Mouse (Mus musculus) ES-E14 (cell line): ENCODE results near the gene Reep3. TPM values are rescaled to one million over a fixed set of nuclear protein-coding genes. Genes with fewer than 3 reads are reported as not detected.

Source experiments
- DNase-seq: peaks from one replicate; pipeline ENCODE4 v3.0.0-alpha.2; 2013; ENCODE audit warnings: low read depth, low spot score
- H3K27ac ChIP-seq: 2 replicates; pipeline ENCODE4 v1.5.1; 2012; ENCODE audit warnings: low read depth, mild to moderate bottlenecking, low read length, moderate library complexity, mixed read lengths; ENCODE audit not compliant: poor library complexity, insufficient read depth, severe bottlenecking
- H3K36me3 ChIP-seq: 2 replicates; pipeline ENCODE4 v1.6.1; 2012; ENCODE audit warnings: mild to moderate bottlenecking, low read length, moderate library complexity, mixed read lengths; ENCODE audit not compliant: control insufficient read depth, poor library complexity, insufficient read depth, severe bottlenecking
- H3K4me1 ChIP-seq, 2 experiments: fragments of 150-350 bp in 1 of 2; sonication (generic) in 1 of 2; 2 replicates each; pipeline ENCODE4 v1.6.1; 2012; ENCODE audit warnings: low read length in 2 of 2, mild to moderate bottlenecking in 1 of 2, mixed read lengths in 1 of 2; ENCODE audit not compliant: control insufficient read depth in 2 of 2, insufficient read depth in 2 of 2, poor library complexity in 1 of 2
- H3K4me3 ChIP-seq, 2 experiments: fragments of 150-350 bp in 1 of 2; sonication (generic) in 1 of 2; 2 replicates each; pipeline ENCODE4 v1.5.1; 2012; ENCODE audit warnings: low read length in 2 of 2, low read depth in 1 of 2, mild to moderate bottlenecking in 1 of 2, mixed read lengths in 1 of 2; ENCODE audit not compliant: insufficient read depth in 1 of 2, poor library complexity in 1 of 2, severe bottlenecking in 1 of 2
- H3K9ac ChIP-seq: 2 replicates; pipeline ENCODE4 v1.6.1; 2012; ENCODE audit warnings: low read depth, mild to moderate bottlenecking, low read length, mixed read lengths; ENCODE audit not compliant: poor library complexity, insufficient read depth, severe bottlenecking
- H3K9me3 ChIP-seq: fragments of 150-350 bp; sonication (generic); 2 replicates; pipeline ENCODE4 v1.6.1; 2012; ENCODE audit warnings: low read depth, mild to moderate bottlenecking, low read length; ENCODE audit not compliant: control insufficient read depth, insufficient read depth
- CHD2 ChIP-seq: IDR thresholded peaks from 2 replicates; pipeline ENCODE4 v1.6.1; 2014; ENCODE audit warnings: mild to moderate bottlenecking, low read depth, low read length, inconsistent platforms
- HCFC1 ChIP-seq: IDR thresholded peaks from 2 replicates; pipeline ENCODE4 v1.6.1; 2012; ENCODE audit warnings: low read length, inconsistent platforms, borderline replicate concordance; ENCODE audit not compliant: insufficient read depth
- MAFK ChIP-seq: IDR thresholded peaks from 2 replicates; pipeline ENCODE4 v1.6.1; 2014; ENCODE audit warnings: mild to moderate bottlenecking, low read depth, low read length, inconsistent platforms; ENCODE audit not compliant: insufficient read depth
- ZC3H11A ChIP-seq: IDR thresholded peaks from 2 replicates; pipeline ENCODE4 v1.6.1; 2012; ENCODE audit warnings: low read depth, mild to moderate bottlenecking, inconsistent platforms, low read length, borderline replicate concordance
- ZNF384 ChIP-seq: IDR thresholded peaks from 2 replicates; pipeline ENCODE4 v1.6.1; 2012; ENCODE audit warnings: low read depth, low read length, inconsistent platforms
- in situ Hi-C, 2 experiments: fragments of 600-800 bp; cut with MboI; formaldehyde crosslinking; loops; one replicate each; pipeline ENCODE4 v1.15.1; 2025; ENCODE audit warnings: low sequenced_read_pairs in 2 of 2, inconsistent platforms in 1 of 2; ENCODE audit not compliant: unreplicated experiment in 2 of 2
- total RNA-seq: library from RNA; depleted of rRNA; stranded (reverse); fragments of 300-350 nt; gene quantifications from 2 replicates; pipeline ENCODE4 v1.2.3, GENCODE M21; 2012

The Reep3 gene
- total RNA-seq, 1 experiment, result 18.2 TPM

DNA sequence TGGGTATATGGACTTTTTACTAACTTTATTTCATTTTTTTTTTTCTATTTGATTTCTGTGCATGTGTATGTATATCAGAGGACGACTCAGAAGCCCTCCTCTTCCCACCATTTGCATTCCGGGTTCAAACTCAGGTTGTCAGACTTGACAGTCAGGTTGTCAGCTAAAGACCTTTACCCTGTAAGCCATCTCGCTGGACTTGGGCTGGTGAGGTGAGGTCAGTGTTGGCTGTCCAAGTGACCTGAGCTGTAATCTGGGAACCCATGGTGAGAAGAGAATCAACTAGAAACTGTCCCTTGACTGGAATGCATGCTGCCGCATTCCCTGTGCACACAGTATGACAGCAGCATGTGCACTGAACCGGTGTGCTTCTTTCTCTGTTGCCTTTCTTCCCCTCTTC lies 12.9 kb upstream of the Reep3 start:
- Histone ChIP-seq H3K36me3 (peaks cover 24% of the 10 kb centered on the region; the same call in 1 of the 2 replicates), H3K4me1 (peaks cover 18 to 52% of the 10 kb centered on the region in 2 experiments), H3K4me3 (no peak overlapping the region), H3K9ac (no peak overlapping the region), H3K27ac (no peak overlapping the region), H3K9me3 (no peaks in the 10 kb centered on the region)
- in situ Hi-C loops, result no loop called here
- TF ChIP-seq ZNF384, result no peak
- DNase-seq, result no peak

DNA sequence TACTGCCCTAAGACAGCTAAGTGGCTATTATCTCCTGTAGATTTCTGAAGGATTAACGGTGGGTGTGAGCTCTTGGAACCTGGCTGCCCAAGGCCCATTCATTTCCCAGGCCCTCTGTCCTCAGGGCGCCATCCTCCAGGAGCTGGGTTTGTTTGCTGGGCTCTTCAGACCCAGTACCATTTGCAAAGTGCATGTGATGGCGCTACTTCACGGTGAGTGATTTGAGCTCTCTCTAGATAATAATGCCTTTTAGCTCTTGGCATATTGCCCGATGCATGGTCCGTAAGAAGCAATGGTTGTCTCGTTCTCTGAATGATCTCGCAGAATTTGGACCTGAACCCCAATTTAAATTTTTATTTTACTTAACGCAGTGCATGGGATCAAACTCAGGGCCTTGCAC lies 11.4 kb upstream of the Reep3 start:
- no peak overlapping the region for H3K27ac ChIP-seq
- H3K36me3 ChIP-seq, result peaks cover 28% of the 10 kb centered on the region; the same call in 1 of the 2 replicates
- H3K9me3 ChIP-seq, result no peaks in the 10 kb centered on the region
- no peak overlapping the region for H3K4me3 ChIP-seq
- TF ChIP-seq ZC3H11A (no peak), CHD2 (no peak)
- no peak overlapping the region for H3K9ac ChIP-seq
- in situ Hi-C loops, result no loop called here
- DNase-seq, result no peak
- H3K4me1 ChIP-seq, result peaks cover 17 to 60% of the 10 kb centered on the region in 2 experiments

GRCm38 (mm10) chr10:67107017-67107761 lies 10.4 kb upstream of the Reep3 start:
- peaks cover 17 to 67% of the 10 kb centered on the region in 2 experiments for H3K4me1 ChIP-seq
- H3K36me3 ChIP-seq, result peaks cover 30% of the 10 kb centered on the region; the same call in 1 of the 2 replicates
- H3K9me3 ChIP-seq, result no peaks in the 10 kb centered on the region
- DNase-seq, result no peak
- H3K4me3 ChIP-seq, result peak overlapping the region in 1 of 2 experiments; percentile 24; a peak in 2 of 4 replicates
- TF ChIP-seq CHD2, result peak; percentile 56; the same call in 1 of the 2 replicates
- no peak for TF ChIP-seq ZNF384
- peak overlapping the region; percentile 59 for H3K9ac ChIP-seq
- in situ Hi-C loops, result no loop called here
- peak overlapping the region; percentile 82 for H3K27ac ChIP-seq

DNA sequence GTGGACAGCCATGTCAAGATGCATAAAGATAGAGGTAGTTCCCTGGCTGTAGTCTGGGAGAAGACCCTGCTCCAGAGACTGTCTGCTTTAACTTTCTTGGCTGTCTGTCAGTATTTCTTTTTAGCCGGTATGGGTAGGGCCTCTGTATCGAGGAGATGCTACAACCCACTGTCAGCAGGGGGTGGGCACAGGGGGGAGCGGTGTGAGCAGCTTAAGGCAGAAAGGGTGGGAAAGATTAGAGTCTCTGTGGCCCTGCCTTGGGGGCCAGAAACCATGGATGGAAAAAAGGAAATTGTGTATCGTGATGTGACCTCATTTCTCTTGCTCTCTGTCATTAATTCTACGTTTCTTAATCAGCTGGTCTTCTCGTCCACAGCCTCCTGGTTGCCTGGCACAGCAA lies 9.7 kb upstream of the Reep3 start:
- H3K36me3 ChIP-seq, result peaks cover 29% of the 10 kb centered on the region; the same call in 1 of the 2 replicates
- in situ Hi-C loops, result no loop called here
- TF ChIP-seq CHD2 (no peak), ZNF384 (no peak), ZC3H11A (no peak)
- peak overlapping the region; percentile 82 for H3K27ac ChIP-seq
- no peaks in the 10 kb centered on the region for H3K9me3 ChIP-seq
- H3K9ac ChIP-seq, result peak overlapping the region; percentile 59
- H3K4me1 ChIP-seq, result peaks cover 21 to 63% of the 10 kb centered on the region in 2 experiments
- H3K4me3 ChIP-seq, result peak overlapping the region in 1 of 2 experiments; percentile 22; a peak in 1 of 4 replicates
- DNase-seq, result no peak

DNA sequence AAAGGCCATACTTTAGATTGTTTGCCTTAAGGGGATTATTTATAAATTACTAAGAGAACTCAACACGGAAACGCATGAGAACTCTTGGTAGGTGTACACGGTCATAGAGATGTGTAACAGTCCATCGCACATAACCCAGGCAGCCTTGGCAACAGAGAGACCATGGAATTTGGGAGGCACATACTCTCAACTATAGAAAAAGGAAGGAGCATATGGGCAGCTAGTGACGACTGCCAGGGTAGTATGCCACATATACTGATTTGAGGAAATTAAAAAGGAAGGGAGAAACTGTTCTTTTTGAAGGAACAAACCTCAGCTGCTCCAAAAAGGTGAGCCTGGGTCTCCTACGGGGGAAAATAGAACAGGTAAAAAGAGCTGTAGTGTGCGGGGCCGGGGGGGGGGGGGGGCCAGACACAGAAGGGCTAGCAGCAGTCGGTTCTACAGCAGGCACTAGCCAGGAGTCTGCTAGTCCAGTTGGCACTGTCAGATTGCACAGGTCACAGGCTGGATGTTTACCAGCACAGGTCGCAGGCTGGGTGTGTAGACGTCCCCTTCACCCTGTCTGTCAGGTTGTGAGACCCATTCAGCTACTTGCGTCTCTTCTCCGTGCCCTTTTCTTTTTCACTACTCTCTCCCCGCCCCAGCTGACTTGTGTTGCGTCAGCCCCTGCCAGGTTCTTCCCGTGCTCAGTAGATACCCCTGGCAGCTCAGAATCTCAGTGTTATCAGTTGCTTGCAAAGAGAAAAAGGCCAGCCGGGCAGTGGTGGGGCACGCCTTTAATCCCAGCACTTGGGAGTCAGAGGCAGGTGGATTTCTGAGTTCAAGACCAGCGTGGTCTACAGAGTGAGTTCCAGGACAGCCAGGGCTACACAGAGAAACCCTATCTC lies 8.8 kb upstream of the Reep3 start:
- Histone ChIP-seq H3K27ac (peak overlapping the region; percentile 2; the same call in 1 of the 2 replicates), H3K4me3 (no peak overlapping the region; a peak in 1 of 4 replicates)

More for the DNA sequence above, 8.8 kb upstream of the Reep3 start:
- Histone ChIP-seq H3K36me3 (peaks cover 28% of the 10 kb centered on the region; the same call in 1 of the 2 replicates), H3K9me3 (no peaks in the 10 kb centered on the region), H3K9ac (peak overlapping the region; percentile 15; the same call in 1 of the 2 replicates), H3K4me1 (peaks cover 25 to 58% of the 10 kb centered on the region in 2 experiments)
- in situ Hi-C loops, result no loop called here
- no peak for TF ChIP-seq ZC3H11A
- TF ChIP-seq MAFK, result no peak
- no peak for TF ChIP-seq ZNF384
- TF ChIP-seq CHD2, result no peak
- no peak for TF ChIP-seq HCFC1
- no peak for DNase-seq
